Mouse (Mus musculus) liver, embryonic 12.5 days (tissue): Measurements from ENCODE around the gene Lzts3. TPM values are rescaled to one million over a fixed set of nuclear protein-coding genes. Genes with fewer than 3 reads are reported as not detected.
A peak's percentile ranks its signal among the peaks of the same experiment; 100 is the strongest.
"Not testable (repeated sequence)": the region's sequence is repeated elsewhere in the genome, so short reads cannot be mapped to it uniquely, and the experiment has no call there.

Experiments
- ATAC-seq: fragments of 200-750 bp; cut with Nextera tagmentation; 2 replicates; pipeline ENCODE4 v1.8.0; 2017; ENCODE audit warnings: moderate number of reproducible peaks, mild to moderate bottlenecking, moderate library complexity
- H3K27ac ChIP-seq: fragments of 300-500 bp; sonication (generic); 2 replicates; pipeline ENCODE4 v1.5.1; 2016; ENCODE audit warnings: mild to moderate bottlenecking
- H3K27me3 ChIP-seq: fragments of 300-500 bp; sonication (generic); replicated peaks from 2 replicates; pipeline ENCODE4 v1.6.1; 2016; ENCODE audit warnings: mild to moderate bottlenecking, moderate library complexity
- H3K36me3 ChIP-seq: fragments of 300-500 bp; sonication (generic); 2 replicates; pipeline ENCODE4 v1.6.1; 2016; ENCODE audit warnings: mild to moderate bottlenecking, moderate library complexity
- H3K4me1 ChIP-seq: fragments of 300-500 bp; sonication (generic); 2 replicates; pipeline ENCODE4 v1.6.1; 2016
- H3K4me2 ChIP-seq: fragments of 300-500 bp; sonication (generic); 2 replicates; pipeline ENCODE4 v1.6.1; 2016; ENCODE audit warnings: mild to moderate bottlenecking, moderate library complexity
- H3K4me3 ChIP-seq: fragments of 300-500 bp; sonication (generic); 2 replicates; pipeline ENCODE4 v1.5.1; 2016; ENCODE audit warnings: mild to moderate bottlenecking, moderate library complexity
- H3K9ac ChIP-seq: fragments of 300-500 bp; sonication (generic); 2 replicates; pipeline ENCODE4 v1.6.1; 2016; ENCODE audit warnings: mild to moderate bottlenecking, moderate library complexity
- H3K9me3 ChIP-seq: fragments of 300-500 bp; sonication (generic); replicated peaks from 2 replicates; pipeline ENCODE4 v1.6.1; 2016; ENCODE audit warnings: mild to moderate bottlenecking, moderate library complexity
- WGBS: fragments of 180-500 bp; shearing (Covaris S2); methylation state at CpG from one replicate; pipeline ENCODE4 v1.1.7; 2016; ENCODE audit not compliant: insufficient replicate concordance; 5-methylcytosine and 5-hydroxymethylcytosine counted together
- polyA plus RNA-seq: library from polyadenylated mRNA; unstranded; fragments of >200 nt; fragmentation: Nextera tagmentation; extraction: Ambion mirVana; gene quantifications from 2 replicates; pipeline ENCODE4 v1.2.1, GENCODE M21; 2016

Gene Lzts3
- polyA plus RNA-seq, 1 experiment from 2014 or later = 1.7 TPM

- H3K9me3 ChIP-seq = no peaks in the 10 kb centered on the region
- ATAC-seq = no peak
- no peaks in the 10 kb centered on the region for H3K27me3 ChIP-seq
- H3K27ac ChIP-seq = peak overlapping the region; percentile 92
- H3K4me3 ChIP-seq = no peak overlapping the region
- H3K9ac ChIP-seq = peak overlapping the region; percentile 45
- H3K36me3 ChIP-seq = peaks cover 93% of the 10 kb centered on the region
- 89% methylated on average over 9 of the region's 9 CpGs for WGBS
- peak overlapping the region; percentile 52 for H3K4me2 ChIP-seq
- H3K4me1 ChIP-seq = peaks cover 48% of the 10 kb centered on the region
Observed at GRCm38 (mm10) chr2:130656536-130656935, 13.9 kb upstream of the Lzts3 start.

- Histone ChIP-seq H3K27me3 (no peaks in the 10 kb centered on the region), H3K9ac (peak overlapping the region; percentile 45), H3K9me3 (no peaks in the 10 kb centered on the region), H3K27ac (peak overlapping the region; percentile 92), H3K4me2 (peak overlapping the region; percentile 52), H3K4me3 (no peak overlapping the region), H3K36me3 (peaks cover 89% of the 10 kb centered on the region), H3K4me1 (peaks cover 48% of the 10 kb centered on the region)
- ATAC-seq = peak; percentile 92
- WGBS = 34% methylated on average over 6 of the region's 6 CpGs
Observed at GRCm38 (mm10) chr2:130655660-130656339, 13.2 kb upstream of the Lzts3 start.

- Histone ChIP-seq H3K9ac (0 out of 2 replicates have a peak overlapping the region, but pooled peaks have one; percentile 15), H3K27ac (peak overlapping the region; percentile 92), H3K4me3 (no peak overlapping the region), H3K27me3 (no peaks in the 10 kb centered on the region), H3K36me3 (peaks cover 79% of the 10 kb centered on the region), H3K4me1 (peaks cover 48% of the 10 kb centered on the region), H3K9me3 (no peaks in the 10 kb centered on the region), H3K4me2 (peak overlapping the region; percentile 17; the same call in 1 of the 2 replicates)
- 56% methylated on average over 1 of the region's 1 CpGs for WGBS
- peak; percentile 42; the same call in 1 of the 2 replicates for ATAC-seq
Observed at GRCm38 (mm10) chr2:130653760-130654159, 11.2 kb upstream of the Lzts3 start.

- H3K9ac ChIP-seq = 0 out of 2 replicates have a peak overlapping the region, but pooled peaks have one; percentile 15
- H3K4me2 ChIP-seq = no peak overlapping the region
- peak overlapping the region; percentile 92 for H3K27ac ChIP-seq
- peaks cover 75% of the 10 kb centered on the region for H3K36me3 ChIP-seq
- H3K27me3 ChIP-seq = no peaks in the 10 kb centered on the region
- ATAC-seq = no peak
- H3K9me3 ChIP-seq = no peaks in the 10 kb centered on the region
- 82% methylated on average over 2 of the region's 2 CpGs for WGBS
- H3K4me1 ChIP-seq = peaks cover 48% of the 10 kb centered on the region
- H3K4me3 ChIP-seq = no peak overlapping the region
Observed at GRCm38 (mm10) chr2:130653303-130653702, 10.7 kb upstream of the Lzts3 start.

GRCm38 (mm10) chr2:130649028-130649427 lies 6.4 kb upstream of the Lzts3 start:
- H3K4me3 ChIP-seq, H3K4me2 ChIP-seq, H3K27me3 ChIP-seq, ATAC-seq, H3K27ac ChIP-seq, H3K9ac ChIP-seq, H3K9me3 ChIP-seq: not testable (repeated sequence)
- Histone ChIP-seq H3K36me3 (peaks cover 32% of the 10 kb centered on the region), H3K4me1 (peaks cover 12% of the 10 kb centered on the region)
- WGBS = 73% methylated on average over 6 of the region's 6 CpGs

GRCm38 (mm10) chr2:130645198-130645597 lies 2.6 kb upstream of the Lzts3 start:
- Histone ChIP-seq H3K4me3 (no peak overlapping the region), H3K9me3 (no peaks in the 10 kb centered on the region), H3K36me3 (peaks cover 4% of the 10 kb centered on the region; the same call in 1 of the 2 replicates), H3K27me3 (peaks cover 18% of the 10 kb centered on the region), H3K4me2 (no peak overlapping the region), H3K4me1 (peaks cover 14% of the 10 kb centered on the region), H3K27ac (no peak overlapping the region), H3K9ac (no peak overlapping the region)
- 71% methylated on average over 4 of the region's 4 CpGs for WGBS
- ATAC-seq = no peak

GRCm38 (mm10) chr2:130642197-130642660 lies 374 bp downstream of the Lzts3 start:
- Histone ChIP-seq H3K9me3 (no peaks in the 10 kb centered on the region), H3K36me3 (no peaks in the 10 kb centered on the region), H3K27me3 (peaks cover 48% of the 10 kb centered on the region), H3K9ac (peak overlapping the region; percentile 78), H3K4me2 (peak overlapping the region; percentile 97), H3K4me1 (peaks cover 22% of the 10 kb centered on the region), H3K4me3 (peak overlapping the region; percentile 66), H3K27ac (peak overlapping the region; percentile 57; the same call in 1 of the 2 replicates)
- peak; percentile 8; the same call in 1 of the 2 replicates for ATAC-seq
- WGBS = 2% methylated on average over 25 of the region's 27 CpGs

GRCm38 (mm10) chr2:130641351-130642025 lies 1.1 kb downstream of the Lzts3 start:
- no peaks in the 10 kb centered on the region for H3K9me3 ChIP-seq
- H3K36me3 ChIP-seq = no peaks in the 10 kb centered on the region
- H3K4me2 ChIP-seq = peak overlapping the region; percentile 97
- no peak overlapping the region for H3K27ac ChIP-seq
- no peak for ATAC-seq
- H3K4me1 ChIP-seq = peaks cover 22% of the 10 kb centered on the region
- WGBS = 60% methylated on average over 6 of the region's 6 CpGs
- no peak overlapping the region for H3K9ac ChIP-seq
- peaks cover 55% of the 10 kb centered on the region for H3K27me3 ChIP-seq
- H3K4me3 ChIP-seq = no peak overlapping the region

- H3K27ac ChIP-seq = no peak overlapping the region
- no peak overlapping the region for H3K9ac ChIP-seq
- no peak for ATAC-seq
- peaks cover 77% of the 10 kb centered on the region for H3K27me3 ChIP-seq
- no peak overlapping the region for H3K4me3 ChIP-seq
- peaks cover 42% of the 10 kb centered on the region for H3K4me1 ChIP-seq
- no peaks in the 10 kb centered on the region for H3K36me3 ChIP-seq
- WGBS = 66% methylated on average over 6 of the region's 6 CpGs
- H3K9me3 ChIP-seq = no peaks in the 10 kb centered on the region
- no peak overlapping the region for H3K4me2 ChIP-seq
Observed at GRCm38 (mm10) chr2:130639276-130639675, 3.3 kb downstream of the Lzts3 start.

GRCm38 (mm10) chr2:130638101-130638611 lies 4.4 kb downstream of the Lzts3 start:
- Histone ChIP-seq H3K9ac (no peak overlapping the region), H3K4me2 (peak overlapping the region; percentile 21), H3K27me3 (peaks cover 88% of the 10 kb centered on the region), H3K36me3 (no peaks in the 10 kb centered on the region), H3K4me1 (peaks cover 39% of the 10 kb centered on the region), H3K27ac (no peak overlapping the region), H3K4me3 (no peak overlapping the region), H3K9me3 (no peaks in the 10 kb centered on the region)
- ATAC-seq = no peak
- WGBS = 40% methylated on average over 16 of the region's 16 CpGs

GRCm38 (mm10) chr2:130635847-130636246 lies 6.8 kb downstream of the Lzts3 start:
- peak; percentile 57 for ATAC-seq
- H3K9ac ChIP-seq = no peak overlapping the region; the same call in 1 of the 2 replicates
- no peaks in the 10 kb centered on the region for H3K9me3 ChIP-seq
- peak overlapping the region; percentile 23 for H3K4me3 ChIP-seq
- peaks cover 28% of the 10 kb centered on the region for H3K4me1 ChIP-seq
- no peak overlapping the region for H3K27ac ChIP-seq
- WGBS = 10% methylated on average over 21 of the region's 21 CpGs
- peaks cover 89% of the 10 kb centered on the region for H3K27me3 ChIP-seq
- no peaks in the 10 kb centered on the region for H3K36me3 ChIP-seq
- peak overlapping the region; percentile 62 for H3K4me2 ChIP-seq
